Mouse (Mus musculus) testis, adult 2 months (tissue): Measurements from ENCODE around the gene Junb.

Experiments
- CTCF ChIP-seq: fragments of 200-500 bp; IDR thresholded peaks from 2 replicates; pipeline ENCODE4 v1.5.1; 2012; ENCODE audit warnings: low read depth, mild to moderate bottlenecking, inconsistent platforms, low read length, moderate library complexity; ENCODE audit not compliant: control insufficient read depth, insufficient read depth, insufficient replicate concordance
- POLR2A ChIP-seq: fragments of 200-500 bp; IDR thresholded peaks from 2 replicates; pipeline ENCODE4 v1.6.1; 2012; ENCODE audit warnings: low read depth, mild to moderate bottlenecking, inconsistent platforms, low read length, moderate library complexity; ENCODE audit not compliant: control insufficient read depth

DNA sequence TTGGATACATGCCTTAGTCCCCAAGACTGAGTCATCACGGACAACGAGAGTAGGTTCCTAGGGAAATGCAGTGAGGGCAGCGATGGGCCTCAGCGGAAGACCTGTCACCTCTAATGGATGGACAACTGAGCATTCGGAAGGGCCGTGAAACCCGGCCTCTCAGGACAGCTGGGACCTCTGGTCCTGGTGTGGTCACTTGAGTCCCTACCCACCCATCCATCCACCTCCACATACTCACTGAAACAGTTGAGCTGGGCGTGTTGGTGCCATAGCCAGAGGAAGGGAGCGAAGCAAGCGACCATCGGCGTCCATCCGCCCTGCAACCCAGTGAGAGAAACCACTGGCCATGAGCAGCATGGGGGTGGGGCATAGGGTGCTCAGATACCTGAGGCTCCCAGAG lies 47.9 kb downstream of the Junb start:
- TF ChIP-seq CTCF (no peak), POLR2A (no peak)
